Mouse (Mus musculus) lung, postnatal 0 days (tissue): Measurements from ENCODE around the gene Bicdl1.

Source experiments
- CTCF ChIP-seq: IDR thresholded peaks from 2 replicates; pipeline ENCODE4 v1.5.1; 2016; ENCODE audit warnings: antibody characterized with exemption, mild to moderate bottlenecking
- EP300 ChIP-seq: IDR thresholded peaks from 2 replicates; pipeline ENCODE4 v1.6.1; 2016; ENCODE audit warnings: antibody characterized with exemption, mild to moderate bottlenecking, control low read depth

DNA sequence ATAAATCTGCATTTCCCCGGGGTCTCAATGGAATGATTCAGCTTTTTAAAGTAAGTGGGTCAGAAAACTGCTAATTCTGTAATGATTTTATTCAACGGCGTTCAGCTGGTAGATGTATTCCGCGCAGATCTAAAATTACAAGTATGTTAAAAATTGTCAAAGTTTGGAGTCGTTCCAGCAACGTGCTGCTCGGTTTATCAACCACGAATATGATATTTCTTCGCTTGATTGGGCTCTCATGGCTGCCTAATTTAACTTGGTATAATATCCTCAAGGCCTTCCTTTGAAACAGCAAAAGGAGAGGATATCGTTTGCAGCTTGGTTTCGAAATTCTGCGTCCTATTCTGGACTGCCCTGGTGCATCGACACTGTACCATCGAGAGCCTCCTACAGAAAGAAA is 13.9 kb upstream of the Bicdl1 start:
- TF ChIP-seq CTCF (no peak), EP300 (no peak)
